Mouse (Mus musculus): ENCODE measurements around the gene Mthfd1.

- TF ChIP-seq CTCF (IDR thresholded peaks at IDR 0.05; ENCODE audit: low read depth) = no peak
- TF ChIP-seq EP300 (IDR thresholded peaks at IDR 0.05; ENCODE audit: low read depth) = no peak
Measured at GRCm38 (mm10) chr12:76299361-76299906, 44.3 kb downstream of the Mthfd1 start.

Measured in heart, postnatal 0 days (tissue).